16 mouse cellular contexts compared by ENCODE assay signal in the genomic region with DNA sequence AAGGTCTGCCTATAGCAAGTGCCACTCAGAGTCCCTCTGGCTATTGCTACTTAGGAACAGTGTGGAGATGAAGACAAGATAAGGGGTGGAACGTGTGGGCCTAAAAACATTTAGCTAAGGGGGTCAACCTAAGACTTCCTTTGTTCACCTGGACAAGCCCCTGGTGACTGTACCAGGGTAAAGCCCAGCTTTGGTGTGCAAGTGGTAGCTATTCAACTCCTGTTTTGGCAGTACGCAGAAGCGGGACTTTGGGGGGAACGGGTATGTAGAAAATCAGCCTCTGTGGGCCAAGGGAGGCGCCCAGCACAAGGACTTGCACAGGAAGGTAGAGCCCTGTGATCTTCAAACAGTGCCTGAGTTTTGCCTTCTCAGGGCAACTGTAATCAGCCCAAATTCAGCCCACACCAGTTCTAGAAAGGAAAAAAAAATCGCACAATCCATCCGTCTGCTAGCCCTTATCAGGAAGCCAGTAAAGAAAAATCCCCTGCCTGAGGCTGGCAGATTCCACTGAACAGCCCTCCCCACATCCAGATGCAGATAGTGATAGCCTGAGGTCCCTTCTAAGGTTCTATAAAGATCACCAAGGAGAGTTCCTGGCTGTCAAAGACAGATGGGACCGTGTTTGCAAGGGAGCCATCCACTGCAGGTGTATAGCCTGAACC. TPM values are rescaled to one million over a fixed set of nuclear protein-coding genes. Genes with fewer than 3 reads are reported as not detected.
DNase-seq lines count a peak whose midpoint lies in the region; ATAC-seq and TF ChIP-seq lines count a peak whose summit lies in the region.
"Had no signal": no experiment of that assay in that cellular context is flagged by ENCODE, and none has a peak within 500 bp of the region (broad histone marks: within the 10 kb centered on the region; RNA-seq: fewer than 3 reads in every experiment).

No protein-coding gene starts in this region.

- H3K4me1 ChIP-seq in heart, adult 2 months (ENCODE audit: control insufficient read depth, insufficient read depth, low read length) = peaks cover 15% of the 10 kb centered on the region
- H3K4me1 ChIP-seq in liver, embryonic 13.5 days (replicated peaks) = peaks cover 90% of the 10 kb centered on the region
- H3K4me1 ChIP-seq: neural tube, embryonic 12.5 days had no signal

- H3K4me2 ChIP-seq in liver, embryonic 13.5 days = peak overlapping the region; percentile 59
- H3K4me2 ChIP-seq: midbrain, embryonic 12.5 days; neural tube, embryonic 12.5 days had no signal

- peak; percentile 78 for ATAC-seq in liver, embryonic 13.5 days (ENCODE audit: low read depth)

- H3K27ac ChIP-seq in heart, adult 2 months = peak overlapping the region; percentile 80
- H3K27ac ChIP-seq in liver, embryonic 13.5 days = peak overlapping the region; percentile 99
- H3K27ac ChIP-seq: midbrain, embryonic 12.5 days; neural tube, embryonic 12.5 days had no signal

- TF ChIP-seq POLR2A in heart, adult 2 months (IDR thresholded peaks at IDR 0.05; ENCODE audit: insufficient read depth, low read depth, low read length) = no peak

- intact Hi-C loops in heart, adult 2 months (cut with DNase I) = loop anchor here (1.0 kb wide), 1 partner anchor 25 kb away; a partner anchor contains a TSS

- no peak overlapping the region for H3K9ac ChIP-seq in heart, adult 2 months (ENCODE audit: low read depth, low read length)
- H3K9ac ChIP-seq in liver, embryonic 13.5 days = peak overlapping the region; percentile 74
- H3K9ac ChIP-seq: lung, embryonic 14.5 days; midbrain, embryonic 12.5 days; neural tube, embryonic 12.5 days had no signal

- TF ChIP-seq CTCF in heart, adult 2 months (IDR thresholded peaks at IDR 0.05) = no peak

- no peaks in the 10 kb centered on the region for H3K9me3 ChIP-seq in liver, embryonic 13.5 days (replicated peaks)
- H3K9me3 ChIP-seq: midbrain, embryonic 12.5 days; neural tube, embryonic 12.5 days had no signal

- no peaks in the 10 kb centered on the region for H3K36me3 ChIP-seq in heart, adult 2 months (ENCODE audit: control insufficient read depth, insufficient read depth, low read length)
- peaks cover 24% of the 10 kb centered on the region for H3K36me3 ChIP-seq in liver, embryonic 13.5 days
- H3K36me3 ChIP-seq: midbrain, embryonic 12.5 days; neural tube, embryonic 12.5 days had no signal

- TF ChIP-seq EP300 in heart, adult 2 months (IDR thresholded peaks at IDR 0.05; ENCODE audit: insufficient read depth, low read depth, low read length) = no peak

- no peak overlapping the region for H3K4me3 ChIP-seq in heart, adult 2 months
- H3K4me3 ChIP-seq in liver, embryonic 13.5 days (replicated peaks) = peak overlapping the region; percentile 24; the same call in 1 of the 2 replicates
- H3K4me3 ChIP-seq: midbrain, embryonic 12.5 days; neural tube, embryonic 12.5 days had no signal

- 67% methylated on average over 8 of the region's 8 CpGs for WGBS in heart, adult 2 months
- 14% methylated on average over 8 of the region's 8 CpGs for WGBS in liver, embryonic 13.5 days (ENCODE audit: insufficient replicate concordance)

- no peak for DNase-seq in heart, adult 2 months
- no peak for DNase-seq in heart, adult 18-20 months
- DNase-seq in spleen, postnatal 10 days (ENCODE audit: low spot score in 2 of 2) = peak; percentile 47 to 65
- DNase-seq in spleen, postnatal 14 days (ENCODE audit: low spot score in 2 of 2) = no peak
- peak; percentile 90 for DNase-seq in liver, embryonic 13.5 days
- peak; percentile 49 for DNase-seq in yolk sac, embryonic 10.5 days (ENCODE audit: low spot score)
- DNase-seq in ovary, postnatal 10 days (ENCODE audit: low spot score) = no peak
- no peak for DNase-seq in layer of hippocampus, postnatal 10 days (ENCODE audit: low spot score in 2 of 2)
- DNase-seq: adrenal gland, adult 8-10 months; cerebellum, postnatal 25 days; heart, postnatal 36 days; layer of hippocampus, adult 9-11 months; lung, embryonic 14.5 days; right cerebral cortex, postnatal 25 days had no signal

- H3K27me3 ChIP-seq in heart, adult 2 months (ENCODE audit: control insufficient read depth, insufficient read depth, low read length) = no peaks in the 10 kb centered on the region
- H3K27me3 ChIP-seq in liver, embryonic 13.5 days = no peaks in the 10 kb centered on the region
- H3K27me3 ChIP-seq: midbrain, embryonic 12.5 days; neural tube, embryonic 12.5 days had no signal

- H3K79me2 ChIP-seq in heart, adult 2 months (replicated peaks; ENCODE audit: control insufficient read depth, insufficient read depth, low read length) = no peaks in the 10 kb centered on the region

RNA-seq across cellular contexts. Expression of a gene that starts 1.2 kb away (rescaled TPM):
- 10 to 100 TPM; 33.1 to 41.7 TPM for total RNA-seq in heart, adult 2 months (2021)
- 71.4 and 121 TPM in 2 replicates for polyA plus RNA-seq in heart, adult 2 months (2012; rRNA removed)
- 10 to 100 TPM; 36.7 to 41.7 TPM for total RNA-seq in heart, adult 18-20 months (2021)
- 18.1 and 19.7 TPM in 2 replicates for polyA plus RNA-seq in liver, embryonic 13.5 days (2015; fragmentation: Nextera tagmentation; extraction: Ambion mirVana)
- 10 to 100 TPM; 21.0 to 22.4 TPM for total RNA-seq in layer of hippocampus, postnatal 10 days (2021)

RNA-seq across cellular contexts. Expression of a gene that starts 18.6 kb away (rescaled TPM):
- total RNA-seq in heart, adult 2 months (2021) = 1 to 10 TPM; 4.4 to 5.2 TPM
- polyA plus RNA-seq in heart, adult 2 months (2012; rRNA removed) = 3.3 and 4.0 TPM in 2 replicates
- total RNA-seq in heart, adult 18-20 months (2021) = 1 to 10 TPM; 4.7 to 5.5 TPM
- polyA plus RNA-seq in liver, embryonic 13.5 days (2015; fragmentation: Nextera tagmentation; extraction: Ambion mirVana) = 1.1 and 1.2 TPM in 2 replicates
- 10 to 100 TPM; 21.9 to 22.7 TPM for total RNA-seq in layer of hippocampus, postnatal 10 days (2021)

RNA-seq across cellular contexts. Expression of a gene that starts 18.9 kb away (rescaled TPM):
- total RNA-seq in heart, adult 2 months (2021) = 10 to 100 TPM in 1 of 2 experiments, 1 to 10 TPM in 1; 4.3 to 10.3 TPM
- 9.8 and 12.5 TPM in 2 replicates for polyA plus RNA-seq in heart, adult 2 months (2012; rRNA removed)
- 1 to 10 TPM; 2.9 to 5.9 TPM for total RNA-seq in heart, adult 18-20 months (2021)
- 171 and 201 TPM in 2 replicates for polyA plus RNA-seq in liver, embryonic 13.5 days (2015; fragmentation: Nextera tagmentation; extraction: Ambion mirVana)
- 10 to 100 TPM; 19.7 to 27.0 TPM for total RNA-seq in layer of hippocampus, postnatal 10 days (2021)

RNA-seq across cellular contexts. Expression of a gene that starts 25.8 kb away (rescaled TPM):
- total RNA-seq in heart, adult 2 months (2021) = 10 to 100 TPM; 71.9 to 92.6 TPM
- polyA plus RNA-seq in heart, adult 2 months (2012; rRNA removed) = 57.1 and 58.5 TPM in 2 replicates
- total RNA-seq in heart, adult 18-20 months (2021) = 10 to 100 TPM; 76.7 to 79.6 TPM
- polyA plus RNA-seq in liver, embryonic 13.5 days (2015; fragmentation: Nextera tagmentation; extraction: Ambion mirVana) = 3.5 and 4.5 TPM in 2 replicates
- total RNA-seq in layer of hippocampus, postnatal 10 days (2021) = 100 to 1,000 TPM; 106 to 108 TPM

RNA-seq across cellular contexts. Expression of a gene that starts 28.2 kb away (rescaled TPM):
- 10 to 100 TPM; 65.2 to 79.6 TPM for total RNA-seq in heart, adult 2 months (2021)
- polyA plus RNA-seq in heart, adult 2 months (2012; rRNA removed) = 89.0 and 127 TPM in 2 replicates
- total RNA-seq in heart, adult 18-20 months (2021) = 10 to 100 TPM; 64.0 to 78.2 TPM
- 27.1 and 31.1 TPM in 2 replicates for polyA plus RNA-seq in liver, embryonic 13.5 days (2015; fragmentation: Nextera tagmentation; extraction: Ambion mirVana)
- total RNA-seq in layer of hippocampus, postnatal 10 days (2021) = 1 to 10 TPM; 6.8 to 7.4 TPM

Comparison
In these comparisons a context has a peak if more than half of its experiments do, and no peak if none do; other contexts are left out.
1. DNase-seq: peak in spleen, postnatal 10 days (2 of 2), liver, embryonic 13.5 days (single experiment) and yolk sac, embryonic 10.5 days (single experiment); none in heart, adult 2 months (0 of 2), heart, adult 18-20 months (0 of 2), spleen, postnatal 14 days (0 of 2), ovary, postnatal 10 days (single experiment) and layer of hippocampus, postnatal 10 days (0 of 2).